Mouse (Mus musculus): ENCODE results near the gene Mast3. TPM values are rescaled to one million over a fixed set of nuclear protein-coding genes. Genes with fewer than 3 reads are reported as not detected.

The Mast3 gene
- polyA plus RNA-seq, 1 experiment from 2014 or later: 18.1 TPM

DNA sequence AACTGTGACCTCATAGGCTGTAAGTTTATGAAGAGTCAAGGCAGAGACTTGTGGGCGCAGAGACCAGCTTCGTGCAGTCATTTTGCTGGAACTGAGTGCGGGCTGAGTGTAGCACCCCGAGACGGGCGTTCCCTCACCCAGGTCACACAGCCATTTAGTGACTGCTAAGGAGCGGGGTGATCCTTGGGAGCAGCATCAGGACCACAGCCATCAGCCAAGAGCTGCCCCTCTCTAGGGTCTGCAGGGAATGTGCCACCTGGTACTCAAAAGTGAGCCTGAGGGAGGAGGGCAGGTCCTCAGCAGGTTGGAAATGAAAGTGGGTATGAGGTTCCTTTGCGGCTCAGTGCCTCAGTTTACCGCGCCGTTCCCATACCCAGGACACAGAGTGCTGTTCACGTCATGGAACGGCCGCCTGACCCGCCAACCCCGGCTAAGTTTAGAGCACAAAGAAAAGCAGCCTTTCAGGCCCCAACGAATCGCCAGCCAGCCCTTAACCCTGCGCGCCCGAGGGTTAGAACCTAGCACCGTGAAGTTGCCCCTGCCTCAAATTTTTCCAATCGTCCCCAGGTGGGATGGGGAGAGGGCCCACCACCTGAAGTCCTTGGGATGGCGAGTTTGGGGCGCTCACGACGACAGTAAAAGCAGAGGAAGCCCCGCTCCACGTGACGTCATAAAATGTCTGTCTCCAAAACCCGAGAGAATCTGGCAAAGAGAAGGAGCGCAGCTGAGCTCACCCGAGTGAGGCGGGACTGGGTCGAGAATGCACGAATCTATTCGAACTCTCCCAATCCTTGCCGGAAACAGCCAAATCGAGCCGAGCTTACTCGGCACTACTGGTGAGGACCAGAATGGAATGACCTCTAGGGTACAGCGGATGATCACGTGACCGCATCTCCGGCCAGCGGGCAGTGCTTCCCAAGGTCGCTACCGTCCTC, 60.9 kb downstream of the Mast3 start:
- ATAC-seq (replicated peaks; ENCODE audit: low FRiP score): no peak
- peaks cover 86% of the 10 kb centered on the region for H3K27me3 ChIP-seq
- peaks cover 55% of the 10 kb centered on the region for H3K4me1 ChIP-seq
- no peak overlapping the region for H3K27ac ChIP-seq
- H3K4me3 ChIP-seq (replicated peaks): peak overlapping the region; percentile 36
- H3K9me3 ChIP-seq (replicated peaks): no peaks in the 10 kb centered on the region
- peak overlapping the region; percentile 34; the same call in 1 of the 2 replicates for H3K9ac ChIP-seq
- 5% methylated on average over 48 of the region's 48 CpGs for WGBS
- H3K36me3 ChIP-seq: no peaks in the 10 kb centered on the region
- peak overlapping the region; percentile 66 for H3K4me2 ChIP-seq

DNA sequence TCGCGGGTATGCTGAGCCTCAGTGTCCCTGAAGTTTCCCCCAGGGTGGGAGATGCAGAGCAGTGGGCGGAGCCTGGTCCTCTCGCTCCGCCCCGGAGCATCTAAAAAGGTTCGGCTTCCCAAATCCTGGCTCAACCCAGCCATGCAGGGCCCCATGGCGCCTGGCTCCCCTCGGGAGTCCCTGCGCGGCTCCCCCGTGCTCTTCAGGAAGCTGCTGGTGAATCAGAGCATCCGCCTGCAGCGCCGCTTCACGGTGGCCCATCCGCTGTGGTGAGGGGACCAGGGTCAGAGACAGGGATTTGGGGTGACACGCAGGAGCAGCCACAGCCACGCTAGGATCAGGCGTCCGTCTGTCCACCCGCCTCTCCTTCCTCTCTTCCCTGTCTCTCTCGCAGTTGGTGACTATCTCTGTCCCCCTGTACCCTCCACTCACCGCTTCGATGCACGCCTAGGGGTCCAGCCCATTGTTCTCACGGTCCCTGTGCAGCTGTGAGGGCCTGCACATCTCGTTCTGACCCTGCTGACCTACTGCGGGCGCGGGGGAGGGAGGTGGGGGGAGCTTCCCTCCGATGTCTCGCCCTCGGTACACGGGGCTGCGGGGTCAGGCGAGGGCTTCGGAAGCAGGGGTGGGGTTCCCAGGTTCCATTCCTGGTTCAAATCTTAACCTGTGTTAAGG, 61.7 kb downstream of the Mast3 start:
- Histone ChIP-seq H3K4me3 (replicated peaks) (peak overlapping the region; percentile 36), H3K4me1 (peaks cover 55% of the 10 kb centered on the region), H3K9me3 (replicated peaks) (no peaks in the 10 kb centered on the region), H3K4me2 (peak overlapping the region; percentile 66), H3K27ac (no peak overlapping the region), H3K36me3 (no peaks in the 10 kb centered on the region), H3K9ac (0 out of 2 replicates have a peak overlapping the region, but pooled peaks have one; percentile 35), H3K27me3 (peaks cover 84% of the 10 kb centered on the region)
- 4% methylated on average over 38 of the region's 38 CpGs for WGBS
- ATAC-seq (replicated peaks; ENCODE audit: low FRiP score): 0 out of 2 replicates have a peak, but pooled peaks have one; percentile 23

DNA sequence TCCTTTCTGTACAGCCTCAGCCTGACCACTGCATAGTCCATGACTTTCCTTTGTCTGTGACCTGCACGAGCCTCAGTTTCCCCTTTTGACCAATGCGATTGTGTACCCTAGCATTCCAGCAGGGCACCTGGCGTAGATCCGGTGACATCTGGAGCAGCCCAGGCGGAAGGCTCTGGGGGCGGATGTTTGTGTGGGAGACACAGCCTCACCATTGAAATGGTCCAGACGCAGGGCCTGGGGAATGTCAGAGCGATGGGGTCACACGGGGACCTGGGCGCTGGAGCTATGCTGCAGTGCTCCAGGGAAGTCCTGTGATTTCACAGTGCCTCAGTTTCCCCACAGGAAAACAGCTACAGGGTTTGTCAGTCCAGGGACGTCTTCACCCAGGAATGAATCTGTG, 62.7 kb downstream of the Mast3 start:
- H3K36me3 ChIP-seq: no peaks in the 10 kb centered on the region
- no peak overlapping the region for H3K27ac ChIP-seq
- H3K4me2 ChIP-seq: no peak overlapping the region
- no peak overlapping the region for H3K4me3 ChIP-seq (replicated peaks)
- H3K4me1 ChIP-seq: peaks cover 54% of the 10 kb centered on the region
- peaks cover 81% of the 10 kb centered on the region for H3K27me3 ChIP-seq
- ATAC-seq (replicated peaks; ENCODE audit: low FRiP score): no peak
- 54% methylated on average over 11 of the region's 11 CpGs for WGBS
- no peaks in the 10 kb centered on the region for H3K9me3 ChIP-seq (replicated peaks)
- H3K9ac ChIP-seq: no peak overlapping the region

DNA sequence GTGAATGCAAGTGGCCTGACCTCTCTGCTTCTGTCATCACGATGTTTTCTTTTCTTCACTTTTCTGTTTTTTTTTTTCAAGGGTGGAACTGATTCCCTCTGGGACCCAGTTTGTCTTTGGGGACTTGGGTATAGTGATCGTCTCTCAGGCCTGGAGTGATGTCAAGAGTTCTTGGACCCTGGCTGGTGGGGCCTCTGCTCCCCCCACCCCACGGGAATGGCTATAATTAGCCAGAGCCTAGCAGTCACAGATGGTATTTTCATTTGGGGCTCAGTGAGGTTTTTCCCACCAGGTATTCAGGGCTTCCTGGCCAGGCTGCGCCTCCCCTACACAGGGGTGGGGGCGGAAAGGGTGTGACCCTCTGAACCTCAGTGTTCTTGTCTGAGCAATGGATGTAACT, 63.2 kb downstream of the Mast3 start:
- WGBS: 53% methylated on average over 5 of the region's 5 CpGs
- Histone ChIP-seq H3K4me2 (no peak overlapping the region), H3K4me1 (peaks cover 49% of the 10 kb centered on the region), H3K9ac (no peak overlapping the region), H3K9me3 (replicated peaks) (no peaks in the 10 kb centered on the region), H3K27me3 (peaks cover 78% of the 10 kb centered on the region), H3K4me3 (replicated peaks) (no peak overlapping the region), H3K27ac (no peak overlapping the region), H3K36me3 (no peaks in the 10 kb centered on the region)
- ATAC-seq (replicated peaks; ENCODE audit: low FRiP score): no peak

DNA sequence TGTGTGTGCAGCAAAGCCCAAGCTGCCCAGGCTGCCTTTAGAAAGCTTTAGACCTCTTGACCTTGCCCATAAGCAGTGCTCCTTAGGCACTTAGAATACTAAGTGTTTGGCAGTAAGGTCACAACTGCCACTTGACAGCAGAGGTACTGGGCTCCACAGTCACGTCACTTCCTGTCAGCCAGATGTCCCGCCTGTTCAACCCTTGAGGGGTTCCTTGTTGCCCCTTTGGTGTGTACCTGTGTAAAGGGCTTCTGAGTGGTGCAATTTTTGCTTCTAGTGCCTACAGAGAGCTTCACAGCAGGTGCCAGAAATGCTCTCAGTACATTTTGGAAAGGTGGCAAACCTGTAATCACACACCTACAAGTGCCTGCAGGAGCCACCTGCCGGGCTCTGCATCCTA, 66.6 kb downstream of the Mast3 start:
- WGBS: 54% methylated on average over 3 of the region's 3 CpGs
- Histone ChIP-seq H3K27me3 (peaks cover 52% of the 10 kb centered on the region), H3K36me3 (no peaks in the 10 kb centered on the region), H3K4me2 (no peak overlapping the region), H3K9ac (no peak overlapping the region), H3K27ac (no peak overlapping the region), H3K9me3 (replicated peaks) (no peaks in the 10 kb centered on the region), H3K4me1 (peaks cover 17% of the 10 kb centered on the region), H3K4me3 (replicated peaks) (no peak overlapping the region)
- ATAC-seq (replicated peaks; ENCODE audit: low FRiP score): no peak

DNA sequence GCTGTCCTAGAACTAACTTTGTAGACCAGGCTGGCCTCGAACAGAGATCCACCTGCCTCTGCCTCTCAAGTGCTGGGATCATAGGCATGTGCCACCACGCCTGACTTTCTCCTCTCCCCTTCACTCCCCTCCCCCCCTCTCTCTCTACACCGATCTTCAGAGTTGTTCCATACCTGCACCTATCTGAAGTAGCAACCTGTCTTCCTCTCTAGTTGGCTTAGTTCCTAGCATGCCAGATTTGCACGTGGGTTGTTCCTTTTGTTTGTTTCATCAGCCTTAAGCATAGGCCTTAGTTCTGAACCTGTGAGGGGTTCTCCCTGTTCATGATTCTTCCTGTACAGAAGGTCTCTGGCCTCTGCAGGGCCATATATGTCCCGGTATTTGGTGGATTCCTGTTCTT, 67.1 kb downstream of the Mast3 start:
- 71% methylated on average over 5 of the region's 5 CpGs for WGBS
- no peak for ATAC-seq (replicated peaks; ENCODE audit: low FRiP score)

DNA sequence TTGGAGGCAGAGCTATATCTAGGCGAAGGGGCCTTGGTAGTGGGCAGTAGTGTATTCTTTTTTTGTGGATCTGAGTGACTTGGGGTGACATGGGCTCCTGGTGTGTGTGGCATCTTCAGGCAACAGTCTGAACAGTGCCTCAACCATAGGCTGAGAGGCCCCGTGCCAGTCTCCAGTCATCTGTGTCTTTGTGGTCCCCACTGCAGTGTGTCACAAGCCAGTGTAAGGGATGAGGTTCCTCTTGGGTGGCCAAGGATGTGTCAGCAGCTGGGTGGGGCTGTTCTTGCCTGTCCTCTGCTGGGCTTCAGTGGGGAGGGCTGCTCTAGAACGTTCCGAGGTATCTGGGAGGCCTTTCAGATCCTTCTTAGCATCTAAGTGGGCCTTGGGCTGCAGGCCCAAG, 73.9 kb downstream of the Mast3 start:
- peaks cover 61% of the 10 kb centered on the region for H3K27me3 ChIP-seq
- 79% methylated on average over 4 of the region's 4 CpGs for WGBS
- no peaks in the 10 kb centered on the region for H3K9me3 ChIP-seq (replicated peaks)

More for the DNA sequence above, 67.1 kb downstream of the Mast3 start:
- Histone ChIP-seq H3K27ac (no peak overlapping the region), H3K9ac (no peak overlapping the region), H3K9me3 (replicated peaks) (no peaks in the 10 kb centered on the region), H3K27me3 (peaks cover 47% of the 10 kb centered on the region), H3K36me3 (no peaks in the 10 kb centered on the region), H3K4me2 (no peak overlapping the region), H3K4me1 (peaks cover 12% of the 10 kb centered on the region), H3K4me3 (replicated peaks) (no peak overlapping the region)

DNA sequence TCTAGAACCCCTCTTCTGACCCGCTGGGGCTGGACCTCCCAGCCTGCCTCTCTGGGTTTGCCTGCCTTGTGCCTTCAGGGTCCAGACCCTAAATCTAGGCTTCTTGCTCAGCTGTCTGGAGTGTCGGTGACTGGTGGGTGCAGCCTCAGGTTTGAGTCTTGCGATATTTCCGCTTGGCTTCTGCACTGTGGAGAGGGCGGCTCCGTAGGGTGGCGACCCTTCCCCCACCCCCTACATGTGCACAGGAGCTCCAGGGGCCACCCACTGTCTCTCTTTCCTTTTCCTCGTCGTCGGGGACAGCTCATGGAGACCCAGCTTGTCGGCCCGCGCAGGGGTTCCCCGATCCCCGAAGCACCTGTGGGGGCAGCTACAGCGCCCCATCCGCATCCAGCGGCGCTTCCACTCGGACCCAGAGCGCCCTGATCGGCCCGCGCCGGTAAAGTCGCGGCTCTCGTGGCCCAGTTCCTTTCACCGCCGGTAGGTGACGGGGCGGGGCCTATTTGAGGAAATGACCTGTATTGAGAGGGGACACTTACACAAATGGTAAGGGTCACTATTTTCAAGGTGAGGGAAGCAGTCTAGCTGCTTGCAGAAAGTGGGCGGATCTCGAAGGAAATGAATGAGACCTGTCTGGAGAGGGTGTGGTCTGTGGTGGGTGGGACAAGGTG, 74.9 kb downstream of the Mast3 start:
- Histone ChIP-seq H3K27me3 (peaks cover 56% of the 10 kb centered on the region), H3K4me3 (replicated peaks) (peak overlapping the region; percentile 35), H3K4me2 (peak overlapping the region; percentile 58), H3K4me1 (peaks cover 13% of the 10 kb centered on the region; the same call in 1 of the 2 replicates), H3K36me3 (no peaks in the 10 kb centered on the region), H3K9ac (0 out of 2 replicates have a peak overlapping the region, but pooled peaks have one; percentile 23), H3K27ac (no peak overlapping the region), H3K9me3 (replicated peaks) (no peaks in the 10 kb centered on the region)
- ATAC-seq (replicated peaks; ENCODE audit: low FRiP score): peak; percentile 63
- WGBS: 2% methylated on average over 34 of the region's 34 CpGs

More for the DNA sequence above, 73.9 kb downstream of the Mast3 start:
- Histone ChIP-seq H3K4me3 (replicated peaks) (no peak overlapping the region), H3K4me2 (no peak overlapping the region), H3K4me1 (peaks cover 10% of the 10 kb centered on the region; the same call in 1 of the 2 replicates), H3K9ac (no peak overlapping the region), H3K27ac (no peak overlapping the region), H3K36me3 (no peaks in the 10 kb centered on the region)
- ATAC-seq (replicated peaks; ENCODE audit: low FRiP score): no peak

Small RNAs within 50 kb of the gene (microRNA-seq; reads per million reads assigned to microRNA genes)
- 1.0 reads per million for gene Mir7240

Other genes with a start within 250 kb of the Mast3 start
- gene Isyna1, start 210.7 kb downstream of the Mast3 start, polyA plus RNA-seq (2015; fragmentation: Nextera tagmentation; extraction: Ambion mirVana): 180 and 198 TPM in 2 replicates
- 135 and 145 TPM in 2 replicates for gene Ssbp4, start 196.2 kb downstream of the Mast3 start, polyA plus RNA-seq (2015; fragmentation: Nextera tagmentation; extraction: Ambion mirVana)
- gene Lrrc25, start 188.9 kb downstream of the Mast3 start, polyA plus RNA-seq (2015; fragmentation: Nextera tagmentation; extraction: Ambion mirVana): 2.5 TPM in 2 replicates
- gene Gdf15, start 172.6 kb downstream of the Mast3 start, polyA plus RNA-seq (2015; fragmentation: Nextera tagmentation; extraction: Ambion mirVana): 0.46 and 0.77 TPM in 2 replicates
- 65.5 and 75.3 TPM in 2 replicates for gene Pgpep1, start 144.7 kb downstream of the Mast3 start, polyA plus RNA-seq (2015; fragmentation: Nextera tagmentation; extraction: Ambion mirVana)
- 291 and 295 TPM in 2 replicates for gene Lsm4, start 131.8 kb downstream of the Mast3 start, polyA plus RNA-seq (2015; fragmentation: Nextera tagmentation; extraction: Ambion mirVana)
- gene Jund, start 106.1 kb downstream of the Mast3 start, polyA plus RNA-seq (2015; fragmentation: Nextera tagmentation; extraction: Ambion mirVana): 59.9 and 68.1 TPM in 2 replicates
- 0.03 and 0.09 TPM in 2 replicates for gene Iqcn, start 101.6 kb downstream of the Mast3 start, polyA plus RNA-seq (2015; fragmentation: Nextera tagmentation; extraction: Ambion mirVana)
- gene Gm3336, start 86.5 kb downstream of the Mast3 start, polyA plus RNA-seq (2015; fragmentation: Nextera tagmentation; extraction: Ambion mirVana): 0.55 and 0.83 TPM in 2 replicates
- gene Pde4c, start 81.3 kb downstream of the Mast3 start, polyA plus RNA-seq (2015; fragmentation: Nextera tagmentation; extraction: Ambion mirVana): 7.6 and 9.4 TPM in 2 replicates
- 15.5 and 18.6 TPM in 2 replicates for gene Rab3a, start 50.4 kb downstream of the Mast3 start, polyA plus RNA-seq (2015; fragmentation: Nextera tagmentation; extraction: Ambion mirVana)
- 46.1 and 48.1 TPM in 2 replicates for gene Mpv17l2, start 44.1 kb downstream of the Mast3 start, polyA plus RNA-seq (2015; fragmentation: Nextera tagmentation; extraction: Ambion mirVana)
- gene Pik3r2, start 28.3 kb downstream of the Mast3 start, polyA plus RNA-seq (2015; fragmentation: Nextera tagmentation; extraction: Ambion mirVana): 58.0 and 66.9 TPM in 2 replicates
- gene Il12rb1, start 3.4 kb upstream of the Mast3 start, polyA plus RNA-seq (2015; fragmentation: Nextera tagmentation; extraction: Ambion mirVana): 0.09 and 0.12 TPM in 2 replicates
- gene Arrdc2, start 34.7 kb upstream of the Mast3 start, polyA plus RNA-seq (2015; fragmentation: Nextera tagmentation; extraction: Ambion mirVana): 5.0 and 6.5 TPM in 2 replicates
- 2.6 and 2.9 TPM in 2 replicates for gene Kcnn1, start 58.2 kb upstream of the Mast3 start, polyA plus RNA-seq (2015; fragmentation: Nextera tagmentation; extraction: Ambion mirVana)
- 115 and 123 TPM in 2 replicates for gene Ccdc124, start 68.9 kb upstream of the Mast3 start, polyA plus RNA-seq (2015; fragmentation: Nextera tagmentation; extraction: Ambion mirVana)
- gene Slc5a5, start 87.7 kb upstream of the Mast3 start, polyA plus RNA-seq (2015; fragmentation: Nextera tagmentation; extraction: Ambion mirVana): 0.06 and 0.25 TPM in 2 replicates
- gene Rpl18a, start 92.4 kb upstream of the Mast3 start, polyA plus RNA-seq (2015; fragmentation: Nextera tagmentation; extraction: Ambion mirVana): 4,326 and 4,329 TPM in 2 replicates
- 49.7 and 58.9 TPM in 2 replicates for gene Map1s, start 100.9 kb upstream of the Mast3 start, polyA plus RNA-seq (2015; fragmentation: Nextera tagmentation; extraction: Ambion mirVana)

Measured in kidney, embryonic 15.5 days (tissue).